Mouse (Mus musculus) midbrain, embryonic 11.5 days (tissue): ENCODE data around the gene Tkfc. TPM values are rescaled to one million over a fixed set of nuclear protein-coding genes. Genes with fewer than 3 reads are reported as not detected.

ENCODE experiments used
- ATAC-seq: fragments of 200-750 bp; cut with Nextera tagmentation; 2 replicates; pipeline ENCODE4 v1.8.0; 2017; ENCODE audit warnings: moderate TSS enrichment, moderate library complexity; ENCODE audit not compliant: low FRiP score
- DNase-seq: peaks from one replicate; pipeline ENCODE4 v3.0.0; 2015; ENCODE audit warnings: low spot score; ENCODE audit errors: missing footprints
- H3K27ac ChIP-seq: fragments of 300-500 bp; sonication (generic); 2 replicates; pipeline ENCODE4 v1.5.1; 2014; ENCODE audit warnings: low read depth, low read length
- H3K27me3 ChIP-seq: fragments of 300-500 bp; sonication (generic); 2 replicates; pipeline ENCODE4 v1.6.1; 2014; ENCODE audit warnings: mild to moderate bottlenecking, low read length, moderate library complexity, mixed read lengths; ENCODE audit not compliant: control insufficient read depth, insufficient read depth
- H3K36me3 ChIP-seq: fragments of 300-500 bp; sonication (generic); 2 replicates; pipeline ENCODE4 v1.6.1; 2014; ENCODE audit warnings: mild to moderate bottlenecking, low read length, moderate library complexity, mixed read lengths; ENCODE audit not compliant: control insufficient read depth, insufficient read depth
- H3K4me1 ChIP-seq: fragments of 300-500 bp; sonication (generic); 2 replicates; pipeline ENCODE4 v1.6.1; 2014; ENCODE audit warnings: low read length; ENCODE audit not compliant: control insufficient read depth, insufficient read depth
- H3K4me2 ChIP-seq: fragments of 300-500 bp; sonication (generic); 2 replicates; pipeline ENCODE4 v1.6.1; 2014; ENCODE audit warnings: mild to moderate bottlenecking, moderate library complexity
- H3K4me3 ChIP-seq: fragments of 300-500 bp; sonication (generic); 2 replicates; pipeline ENCODE4 v1.5.1; 2014; ENCODE audit warnings: low read depth, low read length
- H3K9ac ChIP-seq: fragments of 300-500 bp; sonication (generic); 2 replicates; pipeline ENCODE4 v1.6.1; 2014; ENCODE audit warnings: low read length
- H3K9me3 ChIP-seq: fragments of 300-500 bp; sonication (generic); 2 replicates; pipeline ENCODE4 v1.6.1; 2016; ENCODE audit warnings: low read length; ENCODE audit not compliant: control insufficient read depth
- WGBS: fragments of 180-500 bp; shearing (Covaris S2); extraction: QIAGEN DNeasy Blood & Tissue Kit; methylation state at CpG from one replicate; pipeline ENCODE4 v1.1.7; 2014; 5-methylcytosine and 5-hydroxymethylcytosine counted together
- polyA plus RNA-seq: library from polyadenylated mRNA; unstranded; fragments of >200 nt; fragmentation: Nextera tagmentation; extraction: Ambion mirVana; gene quantifications from 2 replicates; pipeline ENCODE4 v1.2.1, GENCODE M21; 2014

The Tkfc gene
- polyA plus RNA-seq: 22.9 and 23.9 TPM in 2 replicates

GRCm38 (mm10) chr19:10605293-10605900 lies at the start of gene Tkfc, which contains the start of gene Ddb1:
Gene Tkfc (minus strand): TSS chr19:10605654.
Gene Ddb1 (plus strand): TSS chr19:10605327.
- Histone ChIP-seq H3K36me3 (peaks cover 12% of the 10 kb centered on the region; the same call in 1 of the 2 replicates), H3K4me3 (peak within 1 kb of the TSS; percentile 98), H3K27ac (peak within 1 kb of the TSS; percentile 83), H3K27me3 (no peaks in the 10 kb centered on the region), H3K4me2 (peak within 1 kb of the TSS; percentile 71), H3K9ac (peak within 1 kb of the TSS; percentile 93), H3K9me3 (no peaks in the 10 kb centered on the region), H3K4me1 (peaks cover 16% of the 10 kb centered on the region)
- WGBS: under 1% methylated on average over 48 of the region's 49 CpGs
- ATAC-seq (peak; percentile 97), DNase-seq (peak; percentile 100)

- DNase-seq: no peak
Observed at GRCm38 (mm10) chr19:10648156-10648555, 42.7 kb upstream of the Tkfc start.

DNA sequence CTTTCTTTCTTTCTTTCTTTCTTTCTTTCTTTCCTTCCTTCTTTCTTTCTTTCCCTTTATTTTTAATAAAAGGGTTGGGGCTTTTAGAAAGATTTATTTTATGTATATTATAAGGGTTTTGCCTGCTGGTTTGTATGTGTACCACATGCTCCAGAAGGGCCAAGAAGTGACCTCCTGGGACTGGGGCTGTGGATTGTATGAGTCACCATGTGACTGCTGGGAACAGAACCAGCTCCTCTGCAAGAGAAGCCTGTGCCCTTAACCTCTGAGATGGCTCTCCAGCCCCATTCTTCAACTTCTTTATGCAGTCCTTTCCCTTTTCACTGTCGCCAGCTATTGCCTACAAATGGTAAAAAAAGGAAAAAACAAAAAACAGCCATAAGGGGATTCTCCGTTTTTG lies 40.2 kb upstream of the Tkfc start:
- ATAC-seq (no peak), DNase-seq (no peak)
- no peak overlapping the region for H3K9ac ChIP-seq
- no peak overlapping the region for H3K4me2 ChIP-seq
- no peaks in the 10 kb centered on the region for H3K27me3 ChIP-seq
- no peaks in the 10 kb centered on the region for H3K36me3 ChIP-seq
- H3K4me1 ChIP-seq: no peaks in the 10 kb centered on the region
- 84% methylated on average over 2 of the region's 2 CpGs for WGBS
- no peak overlapping the region for H3K27ac ChIP-seq
- H3K4me3 ChIP-seq: no peak overlapping the region
- H3K9me3 ChIP-seq: no peaks in the 10 kb centered on the region

More at GRCm38 (mm10) chr19:10648156-10648555, 42.7 kb upstream of the Tkfc start:
- Histone ChIP-seq H3K4me2 (no peak overlapping the region), H3K27me3 (no peaks in the 10 kb centered on the region), H3K4me3 (no peak overlapping the region), H3K9me3 (no peaks in the 10 kb centered on the region), H3K36me3 (no peaks in the 10 kb centered on the region), H3K9ac (no peak overlapping the region), H3K27ac (no peak overlapping the region), H3K4me1 (no peaks in the 10 kb centered on the region)
- WGBS: 79% methylated on average over 8 of the region's 8 CpGs
- ATAC-seq: no peak

- Histone ChIP-seq H3K27me3 (no peaks in the 10 kb centered on the region), H3K4me3 (no peak overlapping the region), H3K36me3 (no peaks in the 10 kb centered on the region), H3K27ac (no peak overlapping the region), H3K9me3 (no peaks in the 10 kb centered on the region), H3K4me2 (no peak overlapping the region), H3K4me1 (no peaks in the 10 kb centered on the region), H3K9ac (no peak overlapping the region)
- no peak for ATAC-seq
- 49% methylated on average over 13 of the region's 13 CpGs for WGBS
- no peak for DNase-seq
Observed at GRCm38 (mm10) chr19:10640589-10641378, 35.3 kb upstream of the Tkfc start.

GRCm38 (mm10) chr19:10640080-10640479 lies 34.6 kb upstream of the Tkfc start:
- no peaks in the 10 kb centered on the region; the same call in 1 of the 2 replicates for H3K4me1 ChIP-seq
- ATAC-seq (no peak), DNase-seq (no peak)
- H3K27me3 ChIP-seq: peaks cover 3% of the 10 kb centered on the region; the same call in 1 of the 2 replicates
- no peak overlapping the region for H3K4me3 ChIP-seq
- H3K9ac ChIP-seq: no peak overlapping the region
- H3K36me3 ChIP-seq: no peaks in the 10 kb centered on the region
- H3K4me2 ChIP-seq: no peak overlapping the region
- WGBS: 29% methylated on average over 5 of the region's 5 CpGs
- H3K27ac ChIP-seq: no peak overlapping the region
- H3K9me3 ChIP-seq: no peaks in the 10 kb centered on the region

- H3K27ac ChIP-seq: no peak overlapping the region
- no peak overlapping the region for H3K4me3 ChIP-seq
- no peaks in the 10 kb centered on the region for H3K9me3 ChIP-seq
- ATAC-seq (no peak), DNase-seq (no peak)
- no peaks in the 10 kb centered on the region for H3K36me3 ChIP-seq
- no peak overlapping the region for H3K4me2 ChIP-seq
- no peak overlapping the region for H3K9ac ChIP-seq
- peaks cover 3% of the 10 kb centered on the region; the same call in 1 of the 2 replicates for H3K27me3 ChIP-seq
- H3K4me1 ChIP-seq: peaks cover 8% of the 10 kb centered on the region
- 72% methylated on average over 7 of the region's 7 CpGs for WGBS
Observed at GRCm38 (mm10) chr19:10637840-10638239, 32.4 kb upstream of the Tkfc start.

- peak overlapping the region; percentile 74 for H3K4me2 ChIP-seq
- H3K9me3 ChIP-seq: no peaks in the 10 kb centered on the region
- peaks cover 4% of the 10 kb centered on the region; the same call in 1 of the 2 replicates for H3K36me3 ChIP-seq
- H3K9ac ChIP-seq: peak overlapping the region; percentile 51
- peaks cover 8% of the 10 kb centered on the region for H3K4me1 ChIP-seq
- WGBS: 6% methylated on average over 21 of the region's 21 CpGs
- DNase-seq: peak; percentile 94
- ATAC-seq: peak; percentile 84
- H3K4me3 ChIP-seq: peak overlapping the region; percentile 33
- H3K27me3 ChIP-seq: peaks cover 3% of the 10 kb centered on the region; the same call in 1 of the 2 replicates
- H3K27ac ChIP-seq: no peak overlapping the region
Observed at GRCm38 (mm10) chr19:10634872-10635318, 29.4 kb upstream of the Tkfc start.

DNA sequence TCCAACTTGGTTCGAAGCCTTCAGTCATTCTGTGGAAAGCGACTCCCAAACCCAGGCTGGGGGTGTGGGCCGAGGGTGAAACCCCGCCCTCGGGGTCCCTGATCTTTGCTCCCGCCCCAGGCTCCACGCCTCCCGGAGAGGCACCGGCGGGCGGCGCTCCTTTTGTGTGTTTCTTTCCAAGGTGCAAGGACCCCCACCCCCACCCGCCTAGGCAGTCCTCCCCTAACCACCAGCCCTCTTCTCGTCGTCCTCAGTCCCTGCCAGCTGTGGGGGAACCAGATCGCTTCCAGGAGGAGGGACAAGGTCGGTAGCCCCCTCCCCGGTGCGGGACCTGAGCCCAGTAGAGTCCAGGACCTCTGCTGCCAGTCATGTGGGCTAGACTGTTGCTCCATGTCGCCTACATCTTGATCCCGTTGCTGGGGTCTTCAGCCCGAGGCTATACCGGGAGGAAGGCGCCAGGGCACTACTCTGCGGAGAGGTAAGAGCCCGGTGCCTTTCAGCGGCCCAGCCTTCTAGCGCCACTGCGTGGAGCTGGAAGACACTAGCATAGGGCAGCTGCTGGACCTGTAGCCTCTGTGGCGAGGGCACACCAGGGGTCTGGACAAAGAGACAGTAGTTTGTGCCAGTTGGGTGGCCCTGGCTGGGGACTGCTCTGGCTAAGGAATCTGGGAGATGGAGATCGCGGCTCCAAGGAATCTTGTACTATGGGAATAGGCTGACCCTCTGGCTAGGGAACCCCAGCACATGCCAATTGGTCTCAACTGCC lies 28.8 kb upstream of the Tkfc start, which contains the start of gene Vwce:
Vwce (plus strand) TSS at position 108 of the 766 bp plus-strand sequence.
- H3K4me2 ChIP-seq: peak within 1 kb of the TSS; percentile 74
- peak; percentile 90 for ATAC-seq
- DNase-seq: peak; percentile 94
- peaks cover 3% of the 10 kb centered on the region; the same call in 1 of the 2 replicates for H3K27me3 ChIP-seq
- H3K36me3 ChIP-seq: peaks cover 9% of the 10 kb centered on the region; the same call in 1 of the 2 replicates
- H3K4me3 ChIP-seq: peak within 1 kb of the TSS; percentile 33
- H3K27ac ChIP-seq: no peak within 1 kb of the TSS
- no peaks in the 10 kb centered on the region for H3K9me3 ChIP-seq
- 1% methylated on average over 32 of the region's 32 CpGs for WGBS
- H3K9ac ChIP-seq: peak within 1 kb of the TSS; percentile 51
- H3K4me1 ChIP-seq: peaks cover 8% of the 10 kb centered on the region
